Mouse (Mus musculus) cerebellum, adult 2 months (tissue): ENCODE data around the gene Kcnj10.

Experiments
- CTCF ChIP-seq: fragments of 200-500 bp; IDR thresholded peaks from 2 replicates; pipeline ENCODE4 v1.5.1; 2011; ENCODE audit warnings: low read depth, mild to moderate bottlenecking, control low read depth, low read length, moderate library complexity, borderline replicate concordance; ENCODE audit not compliant: insufficient read depth
- POLR2A ChIP-seq: fragments of 200-500 bp; IDR thresholded peaks from 2 replicates; pipeline ENCODE4 v1.6.1; 2011; ENCODE audit warnings: low read length, control low read depth, borderline replicate concordance; ENCODE audit not compliant: insufficient read depth

GRCm38 (mm10) chr1:172331422-172331947 is 9.5 kb upstream of the Kcnj10 start:
- TF ChIP-seq POLR2A (no peak), CTCF (no peak)
